In genomic region chrX:166971721-166972120, GRCm38 (mm10) we compare ENCODE assay signal across 10 mouse cellular contexts.
A peak's percentile ranks its signal among the peaks of the same experiment; 100 is the strongest.
DNase-seq lines count a peak whose midpoint lies in the region; ATAC-seq and TF ChIP-seq lines count a peak whose summit lies in the region.
"Had no signal": no experiment of that assay in that cellular context is flagged by ENCODE, and none has a peak within 500 bp of the region (broad histone marks: within the 10 kb centered on the region; RNA-seq: fewer than 3 reads in every experiment).

No protein-coding gene starts in this region.

- no peaks in the 10 kb centered on the region for H3K27me3 ChIP-seq in limb, embryonic 14.5 days (ENCODE audit: control insufficient read depth, insufficient read depth, low read length)

- no peak overlapping the region for H3K9ac ChIP-seq in limb, embryonic 14.5 days (ENCODE audit: low read depth, low read length, severe bottlenecking)

- no peaks in the 10 kb centered on the region for H3K4me1 ChIP-seq in limb, embryonic 14.5 days (ENCODE audit: control insufficient read depth, insufficient read depth, low read length)

- no peaks in the 10 kb centered on the region for H3K36me3 ChIP-seq in limb, embryonic 14.5 days (ENCODE audit: control insufficient read depth, insufficient read depth, low read length)

- no peak for TF ChIP-seq POLR2A in limb, embryonic 14.5 days (IDR thresholded peaks at IDR 0.05; ENCODE audit: borderline replicate concordance, extremely low read depth, insufficient read depth, insufficient read length)

- 0 out of 2 replicates have a peak overlapping the region, but pooled peaks have one; percentile 26 for H3K27ac ChIP-seq in limb, embryonic 14.5 days (replicated peaks; ENCODE audit: low read depth, low read length)
- H3K27ac ChIP-seq: gastrocnemius, adult 2 months had no signal

- ATAC-seq in limb, embryonic 14.5 days (ENCODE audit: low FRiP score, low read depth) = peak; percentile 83

- DNase-seq in cerebellum, adult 9-10 months = peak; percentile 2
- no peak for DNase-seq in cerebellum, adult 11 months
- peak; percentile 3 for DNase-seq in testis, postnatal 14 days (ENCODE audit: low spot score)
- no peak for DNase-seq in testis, postnatal 10 days (ENCODE audit: low spot score)
- DNase-seq in limb, embryonic 14.5 days (ENCODE audit: low spot score) = peak; percentile 76
- DNase-seq in adrenal gland, postnatal 25 days = no peak
- no peak for DNase-seq in adrenal gland, adult 18-20 months (ENCODE audit: low spot score in 2 of 2)
- no peak for DNase-seq in layer of hippocampus, adult 9-11 months
- DNase-seq: cerebellum, adult 9-11 months; gastrocnemius, adult 2 months had no signal

- no peak overlapping the region for H3K4me3 ChIP-seq in limb, embryonic 14.5 days (replicated peaks; ENCODE audit: low read length)
- H3K4me3 ChIP-seq: gastrocnemius, adult 2 months had no signal

- no peak overlapping the region for H3K4me2 ChIP-seq in limb, embryonic 14.5 days (replicated peaks; ENCODE audit: low read depth, low read length, severe bottlenecking)

- H3K9me3 ChIP-seq in limb, embryonic 14.5 days (ENCODE audit: control insufficient read depth, low read length) = no peaks in the 10 kb centered on the region

- WGBS in limb, embryonic 14.5 days = 24% methylated on average over 1 of the region's 1 CpGs

Comparison
In these comparisons a context has a peak if more than half of its experiments do, and no peak if none do; other contexts are left out.
1. DNase-seq: peak in cerebellum, adult 9-10 months (single experiment), testis, postnatal 14 days (single experiment) and limb, embryonic 14.5 days (single experiment); none in cerebellum, adult 11 months (single experiment), testis, postnatal 10 days (single experiment), adrenal gland, postnatal 25 days (single experiment), adrenal gland, adult 18-20 months (0 of 2) and layer of hippocampus, adult 9-11 months (single experiment).